Mouse (Mus musculus): ENCODE measurements at regions not wholly inside any gene's neighbourhood (a gene's known extent, or its start where the extent isn't known, plus 50 kb on each side); places are given as distances from the start of the nearest gene placed in this dataset.

- TF ChIP-seq CTCF (conservative IDR thresholded peaks at IDR 0.05; ENCODE audit: low read length) (no peak), NANOG (IDR thresholded peaks at IDR 0.05; ENCODE audit: borderline replicate concordance, low read length) (no peak), POU5F1 (IDR thresholded peaks at IDR 0.05; ENCODE audit: borderline replicate concordance, low read length) (no peak)
These were observed 85.5 kb upstream of the Twist2 start for GRCm38 (mm10) chr1:91715791-91716190.
